Mouse (Mus musculus) embryonic fibroblast, embryonic 13.5 days (primary cell): ENCODE results near the gene Gstm5.

Source experiments
- CTCF ChIP-seq: IDR thresholded peaks from 2 replicates; pipeline ENCODE4 v1.5.1; 2011; ENCODE audit warnings: mild to moderate bottlenecking, control low read depth, low read length, moderate library complexity, borderline replicate concordance; ENCODE audit not compliant: insufficient read depth
- POLR2A ChIP-seq: IDR thresholded peaks from 2 replicates; pipeline ENCODE4 v1.6.1; 2011; ENCODE audit warnings: low read depth, mild to moderate bottlenecking, control low read depth, low read length, moderate library complexity

- TF ChIP-seq POLR2A (no peak), CTCF (no peak)
Observed at GRCm38 (mm10) chr3:107931670-107932069, 36.0 kb downstream of the Gstm5 start, which contains the start of gene Gstm7.
